Mouse (Mus musculus) layer of hippocampus, postnatal 36 days (tissue): ENCODE measurements at regions not wholly inside any gene's neighbourhood (a gene's known extent, or its start where the extent isn't known, plus 50 kb on each side); places are given as distances from the start of the nearest gene placed in this dataset.

Experiments used
- DNase-seq, 2 experiments: peaks; one replicate each; pipeline ENCODE4 v3.0.0; 2022

GRCm38 (mm10) chr15:97188545-97188944 is 58.4 kb upstream of the Pced1b start:
- DNase-seq, result no peak

GRCm38 (mm10) chr15:97187831-97188230 is 59.1 kb upstream of the Pced1b start:
- no peak for DNase-seq

DNA sequence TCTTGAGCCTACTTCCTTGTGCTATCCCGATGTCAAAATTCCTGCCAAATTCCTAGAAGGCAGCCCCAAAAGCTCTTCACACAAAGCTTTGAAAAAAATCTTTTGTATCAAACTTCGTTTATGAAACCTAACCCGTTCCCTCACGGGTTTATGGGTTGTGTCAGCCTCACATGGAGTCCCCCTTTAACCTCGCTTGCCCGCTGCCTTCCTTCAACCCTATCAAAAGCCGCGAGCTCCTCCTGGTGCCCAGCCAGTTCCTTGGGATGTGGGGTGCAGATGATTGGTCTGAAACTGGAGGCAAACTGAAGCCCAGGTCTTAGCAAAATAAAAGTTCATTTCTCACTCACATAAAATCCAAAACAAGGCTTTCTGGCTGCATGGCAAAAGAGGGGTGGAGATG is 60.9 kb upstream of the Pced1b start:
- DNase-seq, result no peak

DNA sequence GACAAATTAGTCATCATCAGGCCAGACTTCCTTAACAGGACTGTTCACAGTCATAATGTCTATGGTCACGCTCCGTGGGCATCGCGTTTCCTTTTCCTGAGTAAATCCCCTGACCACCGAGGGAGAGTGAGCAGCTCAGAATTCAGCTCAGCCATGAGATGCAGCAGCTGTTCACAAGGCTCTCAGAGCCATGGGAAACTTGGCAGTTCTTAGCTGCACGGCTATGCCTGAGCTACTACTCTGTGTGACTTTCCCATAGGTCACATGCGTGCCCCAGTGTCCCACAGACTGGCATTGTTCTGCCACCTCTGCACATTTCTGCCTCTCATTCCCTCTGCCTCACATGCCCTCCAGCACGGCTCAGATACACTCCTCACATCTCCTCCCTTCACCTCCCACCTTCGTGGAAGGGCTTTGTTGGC is 64.3 kb upstream of the Pced1b start:
- no peak for DNase-seq

DNA sequence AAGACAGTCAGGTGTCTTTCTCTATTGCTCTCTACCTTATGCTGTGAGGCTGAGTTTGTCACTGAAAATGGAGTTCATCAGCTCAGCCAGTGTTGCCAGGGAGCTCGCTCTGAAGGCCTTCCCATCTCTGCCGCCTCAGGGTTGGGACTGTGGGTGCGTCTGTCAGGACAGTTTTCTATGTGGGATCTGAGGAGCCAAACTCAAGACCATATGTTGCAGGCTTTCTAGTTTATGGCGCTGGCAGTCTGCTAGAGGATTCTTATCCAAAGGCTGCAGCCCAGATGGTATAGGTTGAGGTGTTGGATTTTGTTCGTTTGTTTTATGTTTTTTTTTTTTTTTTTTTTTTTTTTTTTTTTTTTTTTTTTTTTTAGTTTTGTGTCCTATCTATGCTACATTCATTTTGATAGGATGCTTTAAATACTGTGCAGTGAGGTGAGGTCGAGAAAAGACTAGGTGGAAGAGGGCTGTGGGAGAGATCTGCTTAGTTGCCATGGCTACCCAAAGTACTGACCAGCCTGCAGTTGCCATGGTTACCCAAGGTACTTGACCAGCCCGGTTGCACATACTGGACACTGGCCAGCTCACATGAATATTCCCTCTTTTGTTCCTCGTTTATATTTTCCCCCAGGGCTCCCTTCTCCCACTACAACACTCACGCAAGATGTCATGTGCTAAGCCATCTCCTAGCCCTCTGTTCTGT is 65.8 kb upstream of the Pced1b start:
- no peak for DNase-seq

GRCm38 (mm10) chr15:97178286-97178685 is 68.6 kb upstream of the Pced1b start:
- no peak for DNase-seq

- no peak for DNase-seq
Observed at GRCm38 (mm10) chr15:97177806-97178205, 69.1 kb upstream of the Pced1b start.

DNA sequence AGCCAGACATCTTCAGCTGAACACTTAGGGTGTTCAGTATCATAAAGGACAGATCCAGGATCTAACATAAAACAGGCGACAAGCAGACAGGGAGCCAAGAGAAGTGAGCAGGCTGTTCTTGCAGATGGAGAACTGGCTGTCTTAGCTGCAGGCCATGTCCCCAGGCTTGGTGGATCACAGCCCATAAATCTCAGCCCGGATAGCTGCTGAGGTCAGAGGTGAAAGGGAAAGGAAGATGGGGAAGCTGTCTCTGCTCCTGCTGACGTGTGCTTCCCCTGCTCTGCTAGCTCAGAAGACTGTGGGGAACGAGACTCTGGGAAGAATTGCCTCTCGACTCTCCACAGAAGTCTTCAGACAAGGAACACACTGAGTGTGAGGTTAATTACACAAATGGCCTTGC is 71.9 kb upstream of the Pced1b start:
- no peak for DNase-seq

DNA sequence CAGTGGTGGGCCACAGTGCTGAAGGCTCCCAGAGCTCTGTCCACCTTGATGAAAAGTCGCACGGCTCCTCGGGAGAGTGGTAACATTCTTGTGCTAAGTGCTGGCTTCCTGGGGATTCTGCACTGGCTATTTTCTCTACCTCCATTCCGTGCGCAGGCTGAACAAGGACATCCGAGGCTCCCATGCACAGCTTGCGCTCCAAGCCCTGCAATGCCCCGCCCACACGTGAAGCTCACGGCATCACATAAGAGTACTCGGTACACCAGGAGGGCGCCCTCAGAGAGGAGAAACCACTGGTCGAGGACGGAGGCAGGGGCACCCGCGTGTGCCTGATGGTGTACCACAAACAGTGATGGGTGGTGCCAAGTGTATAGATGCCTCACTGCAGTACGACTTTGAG is 73.7 kb upstream of the Pced1b start:
- DNase-seq, result no peak

GRCm38 (mm10) chr15:97170074-97170473 is 76.8 kb upstream of the Pced1b start:
- DNase-seq, result no peak

DNA sequence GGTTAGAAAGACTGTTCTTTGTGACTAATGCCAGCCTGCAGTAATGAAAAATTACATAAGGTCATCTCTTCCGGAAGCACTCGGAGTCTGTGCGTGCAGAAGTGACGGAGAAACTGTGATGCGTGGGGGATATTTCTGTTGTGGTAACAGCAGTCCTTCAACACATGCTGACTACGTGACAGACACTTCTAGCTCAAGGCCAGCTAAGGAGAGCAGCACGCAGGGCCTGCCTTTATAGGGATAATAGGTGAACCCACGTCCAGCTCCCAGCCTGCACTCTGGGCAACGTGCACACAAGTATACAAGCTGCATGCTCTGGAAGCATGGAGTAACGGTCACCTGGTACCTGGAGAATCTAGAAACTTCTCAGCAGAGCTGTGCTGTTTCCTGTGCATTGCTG is 77.5 kb upstream of the Pced1b start:
- DNase-seq, result no peak

- DNase-seq, result no peak
Observed at GRCm38 (mm10) chr15:97167116-97167515, 79.8 kb upstream of the Pced1b start.

GRCm38 (mm10) chr15:97164616-97165015 is 82.3 kb upstream of the Pced1b start:
- no peak for DNase-seq

GRCm38 (mm10) chr15:97163971-97164370 is 82.9 kb upstream of the Pced1b start:
- DNase-seq, result no peak

DNA sequence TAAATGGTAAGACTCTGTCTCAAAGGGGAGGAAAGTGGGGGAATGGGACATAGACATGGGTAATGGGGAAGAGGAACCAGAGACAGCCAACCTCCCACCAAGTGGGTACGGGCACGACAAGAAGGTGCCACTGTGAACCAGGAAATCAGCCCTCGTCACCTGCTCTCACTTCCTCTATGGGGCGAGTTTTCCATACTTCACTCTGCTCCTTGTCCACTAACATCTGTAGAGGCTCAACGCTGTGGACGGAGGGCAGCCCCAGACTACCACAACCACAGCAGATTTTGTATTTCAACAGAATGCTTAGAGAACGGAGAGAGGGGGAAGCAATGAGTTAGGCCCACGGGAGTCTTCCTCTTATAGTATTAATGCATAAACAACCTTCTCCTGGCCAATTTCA is 83.8 kb upstream of the Pced1b start:
- DNase-seq, result no peak

DNA sequence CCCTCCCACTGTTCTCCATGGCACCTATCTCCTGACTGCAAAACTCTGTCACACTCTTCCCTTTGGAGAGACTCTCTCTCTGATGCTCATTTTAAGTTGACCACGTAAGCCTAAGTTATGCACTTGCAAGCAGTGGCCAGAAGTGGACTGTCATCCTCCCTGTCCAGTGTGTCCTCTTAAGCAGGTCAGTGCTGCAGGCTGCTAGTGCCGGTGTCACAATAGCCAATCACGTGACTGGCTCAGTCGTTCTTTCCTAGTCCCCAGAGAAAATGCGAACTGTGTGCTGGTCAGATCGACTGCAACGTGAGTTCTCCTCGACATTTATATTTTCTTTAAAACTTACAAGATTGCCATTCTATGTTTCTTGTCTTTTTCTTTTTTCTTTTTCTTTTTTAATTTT is 84.6 kb upstream of the Pced1b start:
- DNase-seq, result no peak

DNA sequence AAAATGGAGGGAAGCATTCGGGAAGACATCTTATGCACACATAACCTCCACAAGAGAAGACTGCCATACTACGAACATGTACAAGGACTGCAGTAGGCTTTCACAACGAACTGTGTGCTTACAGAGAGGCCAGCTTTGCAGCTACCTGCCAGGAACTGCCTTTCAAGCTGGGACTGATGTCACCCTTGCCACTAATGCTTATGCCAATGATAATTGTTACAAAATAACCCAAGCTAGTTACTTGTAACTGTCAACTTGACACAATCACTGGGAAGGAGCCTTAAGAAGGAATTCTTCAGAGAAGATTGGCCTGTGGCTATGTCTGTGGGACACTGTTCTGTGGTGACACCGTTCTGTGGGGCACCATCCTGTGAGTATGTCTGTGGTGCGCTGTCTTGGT is 85.4 kb upstream of the Pced1b start:
- no peak for DNase-seq

GRCm38 (mm10) chr15:97152354-97152753 is 94.6 kb upstream of the Pced1b start:
- DNase-seq, result no peak

DNA sequence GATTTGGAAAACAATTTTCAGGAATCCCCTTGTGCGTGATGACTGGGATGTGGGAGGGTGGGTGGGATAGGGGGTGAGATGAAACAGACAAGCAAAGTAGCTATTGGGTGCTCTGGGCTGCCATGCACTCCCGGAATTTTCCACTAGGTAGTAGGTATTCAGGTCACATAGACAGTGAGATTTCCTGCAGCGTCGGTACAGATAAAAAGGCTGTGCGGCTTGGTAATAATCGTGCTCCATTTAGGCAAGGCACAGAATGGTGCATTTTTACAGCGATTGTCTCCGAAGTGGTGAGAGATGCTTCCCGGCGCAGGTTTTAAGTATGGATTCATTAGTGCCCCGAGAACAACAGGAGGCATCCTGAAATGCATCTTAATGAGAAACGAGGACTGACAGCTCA is 95.1 kb upstream of the Pced1b start:
- DNase-seq, result no peak

DNA sequence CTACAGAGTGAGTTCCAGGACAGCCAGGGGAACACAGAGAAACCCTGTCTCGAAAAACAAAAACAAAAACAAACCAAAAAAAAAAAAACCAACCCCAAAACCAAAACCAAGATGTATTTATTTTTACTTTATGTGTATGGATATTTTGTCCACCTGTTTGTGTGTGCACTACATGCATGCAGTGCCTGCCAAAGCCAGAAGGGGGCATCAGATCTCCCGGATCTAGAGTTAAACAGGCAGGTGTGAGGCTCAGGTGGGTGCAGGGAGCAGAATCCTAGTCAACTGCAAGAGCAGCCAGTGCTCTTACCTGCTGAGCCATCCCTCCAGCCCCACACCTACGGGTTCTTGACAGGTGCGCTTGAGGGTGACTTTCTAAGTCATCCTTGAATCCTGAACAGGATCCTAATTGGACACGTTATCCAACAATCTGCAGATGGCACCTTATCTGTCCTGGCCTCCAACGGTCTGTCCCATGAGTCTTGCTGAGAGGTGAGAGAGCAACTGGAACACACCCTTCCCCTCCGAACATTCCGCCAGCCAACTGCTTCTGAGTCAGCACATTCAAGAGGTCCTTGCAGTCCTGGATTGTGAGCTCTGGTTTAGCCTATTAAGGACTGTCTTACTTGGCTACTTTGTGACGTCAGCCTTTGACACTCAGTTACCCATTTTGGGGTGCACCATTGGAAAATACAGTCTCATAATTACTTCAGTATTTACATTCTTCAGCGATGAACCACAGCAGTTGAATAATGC is 95.4 kb upstream of the Slc38a4 start:
- no peak for DNase-seq

- no peak for DNase-seq
Observed at GRCm38 (mm10) chr15:97141958-97142357, 86.2 kb upstream of the Slc38a4 start.

DNA sequence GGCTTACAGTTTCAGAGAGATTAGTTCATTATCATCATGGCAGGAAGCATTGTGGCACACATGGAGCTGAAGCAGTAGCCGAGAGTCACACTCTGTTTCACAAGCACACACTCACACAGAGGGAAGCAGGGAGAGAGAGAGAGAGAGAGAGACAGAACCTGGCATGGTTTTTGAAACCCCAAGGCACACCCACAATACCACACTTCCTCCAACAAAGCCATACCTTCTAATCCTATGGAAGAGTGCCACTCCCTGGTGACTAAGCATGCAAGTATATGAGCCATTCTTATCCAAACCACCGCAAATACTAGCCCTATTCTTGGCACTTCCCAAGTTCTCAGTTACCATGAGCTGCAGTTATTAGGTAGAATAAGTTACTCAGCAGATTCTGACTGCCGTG is 82.5 kb upstream of the Slc38a4 start:
- no peak for DNase-seq

GRCm38 (mm10) chr15:97135291-97135690 is 79.5 kb upstream of the Slc38a4 start:
- peak in 1 of 2 experiments; percentile 30 for DNase-seq

DNA sequence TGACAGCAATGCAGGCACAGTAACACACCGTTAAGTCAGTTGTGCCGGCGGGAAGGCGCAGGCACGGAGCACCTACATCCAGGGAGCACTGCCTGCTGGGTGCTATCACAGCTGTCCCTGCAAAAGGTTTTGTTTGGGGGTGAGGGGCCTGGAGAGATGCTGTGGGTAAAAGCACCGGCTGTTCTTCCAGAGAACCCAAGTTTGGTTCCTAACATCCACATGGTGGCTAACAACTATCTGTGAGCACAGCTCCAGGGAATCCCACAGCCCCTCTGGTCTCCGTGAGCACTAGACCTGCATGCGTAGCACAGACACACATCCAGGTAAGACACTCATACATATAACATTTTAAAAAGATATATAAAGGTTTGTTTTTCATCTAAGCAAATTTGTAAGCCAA is 72.0 kb upstream of the Slc38a4 start:
- DNase-seq, result no peak
